Mouse (Mus musculus) forebrain, embryonic 15.5 days (tissue): Measurements from ENCODE around the gene Soga1. TPM values are rescaled to one million over a fixed set of nuclear protein-coding genes. Genes with fewer than 3 reads are reported as not detected.
A peak's percentile ranks its signal among the peaks of the same experiment; 100 is the strongest.

Experiments used
- ATAC-seq: fragments of 200-750 bp; cut with Nextera tagmentation; replicated peaks from 2 replicates; pipeline ENCODE4 v1.8.0; 2017; ENCODE audit warnings: mild to moderate bottlenecking, moderate TSS enrichment, moderate library complexity
- H3K27ac ChIP-seq: fragments of 300-500 bp; sonication (generic); replicated peaks from 2 replicates; pipeline ENCODE4 v1.5.1; 2015; ENCODE audit warnings: mild to moderate bottlenecking, inconsistent platforms
- H3K27me3 ChIP-seq: fragments of 300-500 bp; sonication (generic); 2 replicates; pipeline ENCODE4 v1.6.1; 2015; ENCODE audit warnings: inconsistent platforms
- H3K36me3 ChIP-seq: fragments of 300-500 bp; sonication (generic); 2 replicates; pipeline ENCODE4 v1.6.1; 2015; ENCODE audit warnings: mild to moderate bottlenecking, inconsistent platforms
- H3K4me1 ChIP-seq: fragments of 300-500 bp; sonication (generic); 2 replicates; pipeline ENCODE4 v1.6.1; 2015; ENCODE audit warnings: inconsistent platforms
- H3K4me2 ChIP-seq: fragments of 300-500 bp; sonication (generic); replicated peaks from 2 replicates; pipeline ENCODE4 v1.6.1; 2015; ENCODE audit warnings: mild to moderate bottlenecking, inconsistent platforms
- H3K4me3 ChIP-seq: fragments of 300-500 bp; sonication (generic); 2 replicates; pipeline ENCODE4 v1.5.1; 2015; ENCODE audit warnings: mild to moderate bottlenecking, inconsistent platforms
- H3K9ac ChIP-seq: fragments of 300-500 bp; sonication (generic); replicated peaks from 2 replicates; pipeline ENCODE4 v1.6.1; 2015; ENCODE audit warnings: mild to moderate bottlenecking, inconsistent platforms
- H3K9me3 ChIP-seq: fragments of 300-500 bp; sonication (generic); 2 replicates; pipeline ENCODE4 v1.6.1; 2016; ENCODE audit warnings: inconsistent platforms
- WGBS: fragments of 180-500 bp; shearing (Covaris S2); methylation state at CpG from one replicate; pipeline ENCODE4 v1.1.7; 2015; ENCODE audit warnings: mixed read lengths; 5-methylcytosine and 5-hydroxymethylcytosine counted together
- polyA plus RNA-seq: library from polyadenylated mRNA; unstranded; fragments of >200 nt; fragmentation: Nextera tagmentation; extraction: Ambion mirVana; gene quantifications from 2 replicates; pipeline ENCODE4 v1.2.1, GENCODE M21; 2015

Soga1 gene
- polyA plus RNA-seq, 1 experiment from 2014 or later: 5.7 TPM

DNA sequence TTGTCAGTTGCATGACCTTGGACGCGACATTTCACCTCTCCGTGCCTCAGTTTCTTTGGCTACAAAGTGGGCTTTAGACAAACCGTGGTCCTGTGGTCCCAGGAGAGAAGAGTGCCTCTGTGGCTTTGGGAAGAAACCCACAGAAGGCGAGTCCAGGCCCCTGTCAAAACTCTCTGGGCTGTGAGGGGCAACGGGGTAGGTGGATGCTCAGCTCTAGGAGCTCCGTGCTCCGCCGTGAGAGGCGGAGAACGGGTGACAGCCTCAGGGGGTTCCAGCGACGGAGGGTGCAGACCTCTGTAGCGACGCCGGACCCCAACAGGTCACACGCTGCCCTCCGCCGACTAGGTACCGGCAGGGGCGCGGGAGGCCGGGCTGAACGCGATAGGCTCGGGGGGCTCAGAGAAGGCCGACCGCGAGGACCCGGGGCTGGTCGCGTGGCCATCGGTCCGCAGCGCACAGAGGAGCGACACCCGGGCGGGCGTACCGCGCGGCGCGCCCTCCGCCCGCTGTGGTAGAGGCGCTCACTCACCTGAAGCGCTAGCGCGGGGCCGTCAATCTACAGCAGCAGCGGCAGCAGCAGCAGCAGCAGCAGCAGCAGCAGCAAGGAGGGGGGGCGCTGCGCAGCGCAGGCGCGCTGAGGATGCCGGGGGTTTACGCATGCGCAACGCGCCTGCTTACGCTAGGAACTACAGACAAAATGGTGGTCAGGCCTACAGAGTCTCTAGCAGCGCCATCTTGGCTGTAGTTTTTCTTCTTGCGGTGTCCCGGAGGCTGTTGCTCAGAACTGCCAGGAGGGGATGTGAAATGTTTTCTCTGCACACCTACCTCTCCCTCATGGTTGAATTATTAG is 87.4 kb downstream of the Soga1 start, which contains the start of gene Ndrg3:
Ndrg3 (minus strand) TSS at position 587 of the 850 bp plus-strand sequence.
- no peaks in the 10 kb centered on the region for H3K27me3 ChIP-seq
- H3K4me2 ChIP-seq: peak within 1 kb of the TSS; percentile 78
- H3K9me3 ChIP-seq: no peaks in the 10 kb centered on the region
- peak within 1 kb of the TSS; percentile 91 for H3K9ac ChIP-seq
- peak within 1 kb of the TSS; percentile 98 for H3K4me3 ChIP-seq
- H3K4me1 ChIP-seq: peaks cover 26% of the 10 kb centered on the region
- H3K36me3 ChIP-seq: peaks cover 3% of the 10 kb centered on the region; the same call in 1 of the 2 replicates
- H3K27ac ChIP-seq: peak within 1 kb of the TSS; percentile 83
- under 1% methylated on average over 66 of the region's 66 CpGs for WGBS
- peak; percentile 97 for ATAC-seq

- Histone ChIP-seq H3K4me1 (peaks cover 26% of the 10 kb centered on the region), H3K27me3 (no peaks in the 10 kb centered on the region), H3K4me3 (peak overlapping the region; percentile 98), H3K36me3 (peaks cover 3% of the 10 kb centered on the region; the same call in 1 of the 2 replicates), H3K9me3 (no peaks in the 10 kb centered on the region), H3K4me2 (peak overlapping the region; percentile 78), H3K9ac (peak overlapping the region; percentile 91), H3K27ac (no peak overlapping the region)
- 2% methylated on average over 16 of the region's 16 CpGs for WGBS
- 0 out of 2 replicates have a peak, but pooled peaks have one; percentile 12 for ATAC-seq
Observed at GRCm38 (mm10) chr2:156990727-156991431, 88.2 kb downstream of the Soga1 start.

DNA sequence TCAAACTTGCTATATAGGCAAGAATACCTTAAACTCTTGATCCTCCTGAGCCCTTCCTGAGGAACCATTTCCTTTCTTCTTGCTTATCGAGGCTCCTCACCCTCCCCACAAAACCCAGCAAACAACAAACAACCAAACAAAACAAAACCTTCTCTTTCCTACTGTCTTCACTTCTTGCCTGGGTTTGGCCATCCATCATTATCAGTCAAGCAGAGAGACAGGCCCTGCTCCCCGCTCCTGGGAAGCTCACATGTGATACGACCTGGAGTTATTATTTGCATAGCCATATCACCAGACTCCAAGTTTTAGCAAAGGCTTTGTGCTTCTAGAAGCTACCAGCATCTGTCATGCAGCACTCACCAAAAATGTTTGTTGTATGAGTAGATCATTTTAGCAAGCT is 91.7 kb downstream of the Soga1 start:
- Histone ChIP-seq H3K36me3 (no peaks in the 10 kb centered on the region), H3K4me2 (no peak overlapping the region), H3K27ac (no peak overlapping the region), H3K9me3 (no peaks in the 10 kb centered on the region), H3K4me1 (peaks cover 31% of the 10 kb centered on the region), H3K9ac (no peak overlapping the region), H3K27me3 (no peaks in the 10 kb centered on the region), H3K4me3 (no peak overlapping the region)
- 85% methylated on average over 3 of the region's 3 CpGs for WGBS
- ATAC-seq: no peak

DNA sequence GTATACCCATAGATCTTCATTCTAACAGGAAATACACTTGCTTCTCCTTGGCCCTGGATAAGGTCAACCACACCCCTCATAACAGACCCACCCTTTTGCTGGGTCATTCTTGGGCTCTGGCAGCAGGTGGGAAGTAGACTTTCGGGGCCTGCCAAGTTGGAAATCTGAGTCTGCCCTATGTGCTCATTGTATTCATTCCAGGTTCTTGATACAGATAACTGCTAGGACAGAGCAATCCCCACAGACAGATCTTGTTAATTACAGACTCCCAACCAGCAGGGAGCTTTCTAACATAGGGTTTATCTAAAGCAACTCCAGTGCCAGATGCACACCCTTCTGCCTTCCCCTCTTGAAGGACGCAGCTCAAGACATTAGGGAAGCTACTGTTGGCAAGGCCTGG is 96.2 kb downstream of the Soga1 start:
- ATAC-seq: no peak
- Histone ChIP-seq H3K4me2 (no peak overlapping the region), H3K4me1 (peaks cover 6% of the 10 kb centered on the region; the same call in 1 of the 2 replicates), H3K27ac (no peak overlapping the region), H3K9me3 (no peaks in the 10 kb centered on the region), H3K4me3 (no peak overlapping the region), H3K9ac (no peak overlapping the region), H3K27me3 (no peaks in the 10 kb centered on the region), H3K36me3 (no peaks in the 10 kb centered on the region)
- WGBS: 65% methylated on average over 2 of the region's 2 CpGs

DNA sequence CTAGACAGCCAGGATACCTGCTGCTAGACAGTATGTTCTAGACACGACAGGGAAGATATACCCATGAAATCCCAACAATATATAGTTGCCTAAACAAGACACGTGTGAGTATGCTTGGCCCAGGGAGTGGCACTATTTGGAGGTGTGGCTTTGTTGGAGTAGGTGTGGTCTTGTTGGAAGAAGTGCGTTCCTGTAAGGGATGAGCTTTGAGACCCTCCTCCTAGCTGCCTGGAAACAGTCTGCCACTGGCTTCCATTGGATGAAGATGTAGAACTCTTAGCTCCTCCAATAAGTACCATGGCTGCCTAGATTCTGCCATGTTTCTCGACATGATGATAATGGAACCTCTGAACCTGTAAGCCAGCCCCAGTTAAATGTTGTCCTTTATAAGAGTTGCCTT is 97.8 kb downstream of the Soga1 start:
- 83% methylated on average over 4 of the region's 4 CpGs for WGBS
- no peak overlapping the region for H3K4me2 ChIP-seq
- ATAC-seq: no peak

DNA sequence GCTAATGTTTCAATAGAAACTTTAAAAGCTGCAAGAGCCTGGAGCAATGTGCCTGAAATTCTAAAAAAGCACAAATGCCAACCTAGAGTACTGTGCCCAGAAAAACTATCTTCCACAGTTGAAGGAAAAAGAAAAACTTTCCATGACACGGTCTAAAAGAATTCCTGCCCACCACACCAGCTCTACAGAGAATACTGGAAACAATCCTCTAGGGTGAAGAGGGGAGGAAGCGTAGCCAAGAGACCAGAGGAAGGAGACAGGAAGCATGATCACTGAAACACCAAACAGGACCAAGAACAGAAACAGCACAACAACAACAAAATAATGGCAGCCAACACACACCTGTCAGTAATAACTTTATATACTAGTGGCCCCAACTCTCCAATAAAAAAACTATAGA is 99.0 kb downstream of the Soga1 start:
- no peak overlapping the region for H3K27ac ChIP-seq
- peaks cover 10% of the 10 kb centered on the region for H3K4me1 ChIP-seq
- no peaks in the 10 kb centered on the region for H3K36me3 ChIP-seq
- WGBS: 89% methylated on average over 2 of the region's 2 CpGs
- no peak for ATAC-seq
- no peak overlapping the region for H3K9ac ChIP-seq
- H3K27me3 ChIP-seq: no peaks in the 10 kb centered on the region
- H3K4me2 ChIP-seq: no peak overlapping the region
- H3K9me3 ChIP-seq: no peaks in the 10 kb centered on the region
- no peak overlapping the region for H3K4me3 ChIP-seq

More for the DNA sequence above, 97.8 kb downstream of the Soga1 start:
- H3K27ac ChIP-seq: no peak overlapping the region
- H3K9ac ChIP-seq: no peak overlapping the region
- H3K36me3 ChIP-seq: no peaks in the 10 kb centered on the region
- H3K4me1 ChIP-seq: peaks cover 10% of the 10 kb centered on the region
- no peak overlapping the region for H3K4me3 ChIP-seq
- no peaks in the 10 kb centered on the region for H3K9me3 ChIP-seq
- no peaks in the 10 kb centered on the region for H3K27me3 ChIP-seq

DNA sequence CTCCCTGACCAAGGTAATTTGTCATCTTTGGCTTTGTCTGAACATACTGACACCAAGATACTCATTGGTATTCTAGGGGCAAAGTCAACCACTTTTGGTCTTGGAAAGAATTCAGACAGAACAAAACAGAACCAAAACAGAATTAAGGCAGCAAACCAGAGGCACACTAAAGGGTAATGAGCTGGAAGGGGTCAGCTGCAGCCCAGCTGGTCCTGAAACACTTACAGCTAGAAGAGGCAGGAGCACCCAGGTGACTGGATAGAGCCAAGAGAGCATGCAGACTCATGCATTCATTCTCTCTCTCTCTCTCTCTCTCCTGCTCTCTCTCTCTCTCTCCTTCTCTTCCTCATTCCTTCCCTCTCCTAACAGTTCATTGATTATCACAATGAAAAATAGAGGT is 102.3 kb downstream of the Soga1 start:
- H3K9me3 ChIP-seq: no peaks in the 10 kb centered on the region
- H3K4me2 ChIP-seq: no peak overlapping the region
- no peak for ATAC-seq
- no peak overlapping the region for H3K27ac ChIP-seq
- peaks cover 4% of the 10 kb centered on the region for H3K4me1 ChIP-seq
- no peaks in the 10 kb centered on the region for H3K36me3 ChIP-seq
- no peak overlapping the region for H3K4me3 ChIP-seq
- H3K27me3 ChIP-seq: no peaks in the 10 kb centered on the region
- no peak overlapping the region for H3K9ac ChIP-seq

GRCm38 (mm10) chr2:156974967-156975366 is 104.1 kb downstream of the Soga1 start:
- 82% methylated on average over 2 of the region's 2 CpGs for WGBS
- peaks cover 4% of the 10 kb centered on the region for H3K4me1 ChIP-seq
- no peak overlapping the region for H3K4me2 ChIP-seq
- no peaks in the 10 kb centered on the region for H3K9me3 ChIP-seq
- H3K27me3 ChIP-seq: no peaks in the 10 kb centered on the region
- no peak overlapping the region for H3K27ac ChIP-seq
- no peak overlapping the region for H3K4me3 ChIP-seq
- H3K36me3 ChIP-seq: no peaks in the 10 kb centered on the region
- ATAC-seq: no peak
- H3K9ac ChIP-seq: no peak overlapping the region

- ATAC-seq: no peak
- H3K9ac ChIP-seq: no peak overlapping the region
- no peaks in the 10 kb centered on the region for H3K36me3 ChIP-seq
- no peak overlapping the region for H3K4me2 ChIP-seq
- no peak overlapping the region for H3K4me3 ChIP-seq
- no peak overlapping the region for H3K27ac ChIP-seq
- H3K9me3 ChIP-seq: no peaks in the 10 kb centered on the region
- peaks cover 4% of the 10 kb centered on the region for H3K4me1 ChIP-seq
- WGBS: 85% methylated on average over 5 of the region's 5 CpGs
- no peaks in the 10 kb centered on the region for H3K27me3 ChIP-seq
Observed at GRCm38 (mm10) chr2:156973316-156974100, 105.5 kb downstream of the Soga1 start.

GRCm38 (mm10) chr2:156970253-156970652 is 108.8 kb downstream of the Soga1 start:
- ATAC-seq: no peak
- Histone ChIP-seq H3K4me3 (no peak overlapping the region), H3K27ac (no peak overlapping the region)

GRCm38 (mm10) chr2:156968501-156968900 is 110.6 kb downstream of the Soga1 start:
- no peaks in the 10 kb centered on the region for H3K9me3 ChIP-seq
- ATAC-seq: no peak
- no peak overlapping the region for H3K9ac ChIP-seq
- H3K4me3 ChIP-seq: no peak overlapping the region
- no peaks in the 10 kb centered on the region for H3K27me3 ChIP-seq
- 85% methylated on average over 4 of the region's 4 CpGs for WGBS
- H3K36me3 ChIP-seq: no peaks in the 10 kb centered on the region
- H3K27ac ChIP-seq: no peak overlapping the region
- no peak overlapping the region for H3K4me2 ChIP-seq
- no peaks in the 10 kb centered on the region for H3K4me1 ChIP-seq

More at GRCm38 (mm10) chr2:156970253-156970652, 108.8 kb downstream of the Soga1 start:
- H3K36me3 ChIP-seq: no peaks in the 10 kb centered on the region
- H3K9me3 ChIP-seq: no peaks in the 10 kb centered on the region
- H3K4me2 ChIP-seq: no peak overlapping the region
- no peaks in the 10 kb centered on the region for H3K4me1 ChIP-seq
- H3K27me3 ChIP-seq: no peaks in the 10 kb centered on the region
- H3K9ac ChIP-seq: no peak overlapping the region
- 72% methylated on average over 7 of the region's 7 CpGs for WGBS

DNA sequence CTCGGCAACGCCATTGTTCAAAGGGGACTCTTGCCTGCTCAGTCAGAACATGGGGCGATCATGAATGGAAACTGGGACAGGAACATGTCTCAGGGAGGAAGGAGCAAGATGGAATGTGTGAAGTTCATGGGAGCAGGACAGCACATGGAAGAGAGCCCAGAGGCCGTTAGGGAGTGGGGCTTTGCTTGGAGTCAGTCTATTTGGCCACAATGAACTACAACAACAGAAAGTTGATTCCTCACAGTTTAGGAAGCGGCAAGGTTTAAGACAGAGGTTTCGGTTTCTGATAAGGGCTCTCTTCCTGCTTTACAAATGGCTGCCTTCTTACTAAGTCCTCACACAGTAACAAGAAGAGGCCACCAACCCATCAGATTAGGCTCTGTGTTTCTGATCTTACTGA is 111.7 kb downstream of the Soga1 start:
- H3K4me3 ChIP-seq: no peak overlapping the region

More for the DNA sequence above, 111.7 kb downstream of the Soga1 start:
- ATAC-seq: no peak
- Histone ChIP-seq H3K27ac (no peak overlapping the region), H3K9ac (no peak overlapping the region), H3K4me2 (no peak overlapping the region), H3K9me3 (no peaks in the 10 kb centered on the region), H3K4me1 (no peaks in the 10 kb centered on the region), H3K36me3 (no peaks in the 10 kb centered on the region), H3K27me3 (no peaks in the 10 kb centered on the region)
- WGBS: 89% methylated on average over 6 of the region's 6 CpGs
